Mouse (Mus musculus) cerebellum, postnatal 25 days (tissue): ENCODE measurements around the gene Gzma.
A peak's percentile ranks its signal among the peaks of the same experiment; 100 is the strongest.

ENCODE experiments used
- DNase-seq, 2 experiments: peaks; one replicate each; pipeline ENCODE4 v3.0.0; 2021; ENCODE audit warnings: mixed read lengths in 2 of 2

Gzma gene

DNA sequence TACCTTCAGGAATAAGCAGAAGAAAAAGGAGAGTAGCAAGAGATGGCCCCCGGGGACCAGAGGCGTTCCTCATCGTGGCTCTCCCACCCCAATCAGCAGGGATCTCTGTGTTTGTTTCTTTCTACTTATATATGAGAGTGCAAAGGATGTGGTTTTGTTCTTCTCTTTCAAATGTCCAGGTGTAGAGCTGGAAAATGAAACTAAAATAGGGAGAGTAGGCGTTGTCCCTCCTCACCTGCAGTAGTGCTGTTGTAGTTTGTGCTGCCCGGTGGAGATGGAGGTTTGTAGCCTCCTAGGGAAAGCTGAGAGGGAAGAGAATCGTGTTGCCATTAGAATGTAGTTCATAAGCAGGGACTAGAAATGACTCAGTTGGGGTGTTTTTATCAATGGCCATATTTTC, at the start of gene Gzma:
Gene Gzma (minus strand): TSS at position 103 of the 400 bp plus-strand sequence.
- DNase-seq = no peak

DNA sequence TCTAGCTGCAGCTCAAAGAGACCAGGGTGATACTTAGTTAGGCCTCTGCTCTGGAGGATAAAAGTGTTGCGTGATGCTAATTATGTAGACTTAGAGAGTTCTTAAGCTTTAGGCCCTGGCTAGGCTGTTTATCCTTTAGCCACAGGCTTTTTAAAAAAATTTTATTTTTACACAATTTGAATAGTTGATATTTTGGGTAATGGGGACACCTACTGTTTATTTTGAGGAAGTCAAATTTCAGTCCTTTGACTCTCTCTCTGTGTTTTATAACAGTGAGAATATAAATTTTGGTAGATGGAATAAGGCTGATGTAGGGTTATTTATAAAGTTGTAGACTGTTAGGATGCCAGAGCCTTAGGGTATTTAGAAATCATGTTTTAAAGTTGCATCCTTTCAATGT, 38.8 kb upstream of the Gzma start:
- DNase-seq = no peak

DNA sequence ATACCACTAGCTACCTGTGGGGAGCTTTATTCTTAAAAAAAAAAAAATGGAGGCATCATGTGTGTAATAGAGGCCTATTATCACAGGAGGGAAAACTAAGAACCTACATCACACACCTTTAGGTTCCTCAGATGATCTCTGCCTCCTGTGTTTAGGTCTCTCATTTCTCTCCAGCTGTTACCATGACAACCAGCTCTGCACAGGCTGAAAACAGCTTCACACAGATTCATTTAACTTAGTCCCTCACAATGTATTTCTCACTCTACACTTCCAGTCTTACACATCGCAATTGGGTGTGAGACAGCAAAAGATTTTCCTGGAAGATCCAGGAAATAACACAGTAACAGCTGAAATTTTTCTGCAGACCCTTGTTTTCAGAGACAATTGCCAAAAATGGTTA, 29.2 kb upstream of the Gzma start:
- no peak for DNase-seq

DNA sequence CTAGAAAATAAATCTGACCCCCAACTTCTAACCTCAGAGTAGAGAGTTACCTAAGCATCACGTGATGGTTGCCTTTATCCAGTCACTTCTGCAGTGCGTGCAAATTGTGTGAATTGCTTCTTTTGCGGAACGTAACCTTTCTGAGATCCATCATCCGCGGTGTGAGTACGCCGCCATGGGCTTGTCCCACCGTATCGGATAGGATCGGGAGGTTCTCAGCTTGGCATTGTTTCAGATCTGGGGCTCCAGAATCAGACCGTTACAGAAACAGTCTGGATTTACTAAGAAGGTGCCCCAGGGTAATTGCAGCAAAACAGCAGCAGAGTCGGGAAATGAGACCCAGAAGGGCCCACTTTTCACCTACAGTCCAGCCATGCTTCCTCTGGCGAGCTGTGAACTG, 20.5 kb upstream of the Gzma start:
- no peak for DNase-seq

DNA sequence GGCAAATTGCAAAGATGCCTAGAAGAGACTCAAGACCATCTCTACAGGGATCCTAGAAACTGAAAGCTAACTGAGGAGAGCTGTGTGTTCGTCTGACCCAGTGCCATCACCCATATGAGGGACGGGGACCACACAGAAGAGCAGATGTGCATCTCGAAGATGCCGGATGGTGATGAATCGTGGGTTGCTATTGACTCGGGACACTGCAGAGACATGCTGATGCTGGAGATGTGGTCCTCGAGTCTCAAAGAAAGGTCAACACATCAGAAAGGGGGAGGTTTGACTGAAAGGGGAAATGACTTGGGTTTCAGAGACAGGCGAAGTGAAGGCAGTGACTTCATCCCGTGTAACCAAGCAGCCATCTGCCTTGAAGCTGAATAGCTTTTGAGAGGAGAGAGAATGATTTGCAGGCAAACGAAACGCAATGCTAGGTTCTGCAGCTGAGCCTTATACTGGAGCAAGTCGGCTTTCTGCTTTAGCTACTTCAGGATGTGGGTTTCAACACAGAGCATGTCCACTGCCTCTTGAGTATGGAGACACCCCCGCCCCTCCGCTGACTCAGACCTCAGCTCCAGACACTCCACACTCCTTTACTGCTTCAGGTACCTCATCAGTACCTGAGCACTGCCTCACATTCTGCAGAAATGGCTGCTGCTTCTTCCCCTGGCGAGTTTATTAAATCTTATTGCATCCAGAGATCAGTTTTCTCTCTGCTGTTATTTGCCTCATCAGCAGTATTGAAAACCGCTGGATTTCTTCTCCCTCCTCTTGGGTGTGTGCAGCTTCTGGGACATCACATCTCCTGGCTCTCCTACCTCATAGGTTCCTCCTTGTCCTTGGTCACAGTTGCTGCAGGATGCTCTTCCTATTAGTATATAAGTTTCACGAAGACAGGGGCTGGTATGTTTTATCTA, 19.8 kb upstream of the Gzma start:
- DNase-seq = no peak

DNA sequence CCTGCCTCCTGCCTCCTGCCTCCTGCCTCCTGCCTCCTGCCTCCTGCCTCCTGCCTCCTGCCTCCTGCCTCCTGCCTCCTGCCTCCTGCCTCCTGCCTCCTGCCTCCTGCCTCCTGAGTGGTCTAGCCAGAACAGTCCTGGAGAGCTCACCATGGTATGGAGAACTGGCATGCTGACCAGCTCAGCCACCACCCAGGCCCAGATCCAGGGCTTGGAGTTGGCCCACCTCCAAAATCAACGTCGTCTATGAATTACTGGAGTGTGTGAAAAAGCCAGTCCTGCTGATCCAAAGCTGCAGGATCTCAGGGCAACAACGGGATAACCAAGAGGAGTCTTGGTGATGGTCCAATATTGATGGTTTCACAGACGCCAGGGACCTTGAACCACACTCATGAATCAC, 18.2 kb upstream of the Gzma start:
- no peak for DNase-seq

DNA sequence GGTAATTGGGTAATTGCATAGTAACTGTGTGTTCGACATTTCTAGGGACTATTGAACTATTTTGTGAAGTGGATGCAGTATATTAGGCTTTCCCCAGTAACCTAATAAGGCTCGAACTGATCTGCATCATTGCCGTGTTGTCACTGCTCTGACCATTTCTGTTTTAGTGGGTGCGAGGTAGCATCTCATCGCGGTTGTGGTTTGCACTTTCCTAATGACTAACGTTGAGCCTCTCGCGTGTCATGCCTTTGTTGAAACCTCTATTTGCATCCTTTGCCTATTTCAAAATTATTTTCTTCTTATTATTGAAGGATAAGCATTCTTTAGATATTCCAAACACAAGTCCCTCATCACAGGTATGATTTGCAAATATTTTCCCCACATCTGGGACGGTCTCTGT, 4.0 kb upstream of the Gzma start:
- no peak for DNase-seq

DNA sequence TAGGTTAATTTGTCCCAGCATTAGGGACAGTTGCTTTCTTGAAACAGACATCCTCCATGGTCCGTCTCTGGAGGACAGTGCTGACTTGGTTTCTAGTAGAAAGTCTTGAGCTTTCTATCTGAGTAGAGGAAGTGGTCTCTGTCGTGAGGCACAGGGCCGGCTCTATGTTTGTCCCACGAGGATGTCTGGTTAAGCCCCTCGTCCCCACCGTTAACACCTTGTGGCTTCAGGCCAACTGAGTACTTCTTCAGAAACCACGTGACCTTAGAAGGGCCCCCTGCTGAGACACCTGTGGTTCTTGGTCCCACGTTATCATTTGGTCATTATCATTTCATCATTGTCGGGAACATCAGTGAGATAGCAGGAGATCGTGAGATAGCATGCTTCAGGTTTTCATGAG, 1.0 kb upstream of the Gzma start:
- DNase-seq = no peak

DNA sequence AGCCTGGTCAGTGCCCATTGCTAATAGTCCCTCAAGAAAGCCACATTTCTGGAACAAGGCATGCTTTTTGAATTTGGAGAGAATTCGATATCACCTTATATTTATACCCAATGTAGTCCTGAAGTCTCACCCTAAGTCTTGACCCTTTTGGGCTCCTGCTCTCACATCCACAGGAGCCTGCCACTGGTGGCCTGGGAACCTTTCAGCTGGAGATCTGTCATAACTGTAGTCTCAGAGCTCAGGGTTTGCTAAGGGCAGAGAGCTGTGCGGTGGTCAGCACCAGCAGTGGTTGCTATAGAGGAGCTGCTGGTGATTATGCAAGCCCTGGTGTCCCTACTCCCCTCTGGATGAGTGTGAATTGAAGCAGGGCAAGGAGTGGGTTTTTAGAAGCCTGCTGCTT, 2.4 kb downstream of the Gzma start:
- no peak for DNase-seq

DNA sequence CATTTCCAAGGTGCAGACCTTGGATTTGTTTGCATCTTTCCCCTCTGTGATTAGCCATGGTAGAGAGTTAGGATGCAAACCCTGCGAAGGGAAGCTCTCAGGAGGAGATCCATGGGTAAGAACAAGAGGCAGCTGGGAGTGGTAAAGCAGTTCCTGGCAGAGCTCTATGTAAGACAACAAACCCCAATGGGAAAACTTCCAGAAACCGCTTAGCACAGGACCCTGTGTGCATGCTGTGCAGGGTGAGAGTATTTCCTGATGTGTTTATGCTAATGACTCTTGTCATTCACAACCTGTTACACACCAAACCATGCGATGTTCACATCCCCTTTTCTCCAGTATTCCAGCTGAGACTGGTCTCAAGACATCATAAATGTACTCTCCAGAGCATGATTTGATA, 3.8 kb downstream of the Gzma start:
- DNase-seq = no peak

DNA sequence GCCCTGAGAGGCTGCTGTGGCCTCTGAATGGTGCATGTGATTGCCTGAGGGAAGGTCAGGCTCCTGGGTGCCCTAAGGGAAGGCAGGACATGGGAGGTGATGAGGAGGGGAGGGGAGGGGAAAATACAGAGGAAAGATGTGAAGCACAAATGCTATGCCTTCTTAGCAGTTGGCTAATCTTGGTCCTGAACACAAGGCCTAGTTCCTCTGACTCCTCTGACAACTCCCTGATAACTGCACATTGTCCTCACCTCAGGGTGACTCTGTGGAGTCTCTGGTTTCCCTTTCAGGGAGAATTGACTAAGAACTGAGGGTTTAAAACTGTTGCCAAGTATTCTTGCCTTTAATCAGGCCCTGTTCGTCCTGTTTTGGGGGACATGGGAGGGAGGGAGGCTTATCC, 6.2 kb downstream of the Gzma start:
- DNase-seq = no peak

DNA sequence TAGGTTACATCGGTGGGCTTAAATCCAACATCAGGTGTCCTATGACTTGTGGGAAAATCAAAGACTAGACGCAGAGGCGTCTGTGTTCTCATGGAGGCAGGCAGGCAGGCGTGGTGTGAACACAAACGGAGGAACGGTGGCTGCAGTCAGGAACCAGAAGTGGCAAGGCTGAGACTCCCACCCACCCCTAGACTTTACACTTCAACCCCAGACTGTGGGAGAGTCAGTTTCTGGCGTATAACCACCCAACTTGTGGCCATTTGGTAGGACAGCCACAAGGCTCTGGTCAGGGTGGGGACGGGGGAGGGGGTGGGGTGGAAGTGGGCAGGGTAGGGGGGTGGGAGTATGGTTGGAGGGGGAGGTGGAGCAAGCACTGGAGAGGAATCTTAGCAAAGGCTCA, 10.3 kb downstream of the Gzma start:
- no peak for DNase-seq

DNA sequence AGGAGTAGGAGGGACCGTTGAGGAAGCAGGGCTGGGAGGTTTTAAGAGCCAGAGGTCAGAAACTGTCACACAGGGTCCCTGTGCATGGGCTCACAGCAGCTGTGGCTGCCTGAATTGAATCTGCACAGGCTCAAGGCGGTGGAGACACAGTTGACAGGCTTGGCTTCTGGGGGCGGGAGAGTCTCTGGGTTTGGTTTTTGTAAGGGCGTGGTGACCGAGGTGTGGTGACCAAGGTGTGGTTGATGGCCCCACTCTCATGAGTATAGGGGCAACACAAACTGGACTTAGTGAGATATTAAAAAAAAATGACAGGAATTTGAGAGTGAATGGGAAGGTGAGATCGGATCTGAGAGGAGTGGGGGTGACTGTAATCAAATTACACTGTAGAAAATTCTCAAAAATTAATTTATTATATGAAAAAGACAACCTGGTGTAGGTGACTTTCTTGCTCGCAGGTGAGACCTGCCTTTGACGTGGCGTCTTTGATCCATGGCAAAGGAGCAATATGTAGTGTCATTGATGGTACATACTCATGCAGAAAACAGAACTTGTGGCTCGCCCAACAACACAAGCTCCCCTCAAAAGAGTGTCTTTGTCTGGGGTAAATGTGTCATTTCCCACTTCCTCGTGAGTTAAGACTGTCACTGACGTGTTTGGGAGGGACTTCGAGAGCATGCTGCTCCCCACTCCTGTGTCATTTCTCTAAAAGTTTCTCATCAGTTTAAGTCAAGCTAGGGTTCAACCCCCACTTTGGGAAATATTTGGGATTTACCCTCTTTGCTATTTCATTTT, 13.4 kb downstream of the Gzma start:
- DNase-seq = no peak

DNA sequence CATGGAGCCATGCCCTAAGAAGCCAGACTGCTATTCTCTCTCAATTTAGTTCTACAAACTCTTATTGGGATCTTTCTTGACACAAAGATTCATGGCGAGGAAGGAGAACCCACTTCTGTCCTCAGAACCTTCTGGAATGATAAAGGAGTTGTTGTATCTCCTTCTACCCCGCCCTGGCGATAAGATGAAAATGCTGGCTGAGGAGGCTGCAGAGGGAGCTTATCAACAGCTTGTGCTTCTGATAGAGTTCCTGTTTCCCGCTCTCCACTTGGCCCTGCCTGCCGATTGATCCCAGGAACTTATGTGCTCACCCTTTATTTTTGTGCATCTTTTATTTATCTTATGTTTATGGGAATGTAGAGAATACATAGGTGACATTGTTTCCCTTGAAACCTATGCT, 16.0 kb downstream of the Gzma start:
- DNase-seq = no peak

DNA sequence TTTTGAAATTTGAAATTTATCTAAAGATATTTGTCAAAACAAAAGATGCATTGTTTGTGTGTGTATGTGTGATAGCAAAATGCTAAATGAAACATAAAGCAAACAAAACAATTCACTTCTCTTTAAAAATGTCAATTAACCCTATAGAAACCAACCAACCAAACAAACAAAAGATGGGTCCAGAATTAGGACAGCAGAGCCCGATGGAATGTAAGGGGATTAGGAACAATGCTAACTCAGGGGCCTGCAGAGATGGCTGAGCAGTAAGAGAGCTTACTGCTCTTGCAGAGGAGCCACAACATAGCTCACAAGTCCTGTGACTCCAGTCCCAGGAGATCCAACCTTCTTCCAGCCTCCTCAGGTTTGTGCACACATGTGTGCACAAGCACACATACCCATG, 18.7 kb downstream of the Gzma start:
- no peak for DNase-seq

DNA sequence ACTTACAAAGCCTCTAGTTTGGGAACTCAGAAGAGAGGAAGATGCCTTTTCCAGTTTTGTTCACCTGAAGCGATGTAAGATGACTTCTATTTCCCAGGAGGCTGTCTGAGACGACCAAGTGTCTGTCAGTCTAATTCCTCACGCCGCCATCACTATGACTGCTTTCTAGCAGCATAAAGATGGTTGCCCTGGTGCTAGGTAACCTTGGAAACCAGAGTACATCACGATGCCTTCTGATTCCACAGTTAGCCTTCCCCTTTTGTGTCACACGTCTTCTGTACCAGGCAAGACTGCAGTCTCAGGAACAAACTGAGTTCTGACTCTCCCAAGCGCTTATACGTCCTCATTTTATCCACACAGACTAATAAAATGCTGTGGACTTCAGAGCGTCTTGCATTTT, 21.8 kb downstream of the Gzma start:
- no peak for DNase-seq

DNA sequence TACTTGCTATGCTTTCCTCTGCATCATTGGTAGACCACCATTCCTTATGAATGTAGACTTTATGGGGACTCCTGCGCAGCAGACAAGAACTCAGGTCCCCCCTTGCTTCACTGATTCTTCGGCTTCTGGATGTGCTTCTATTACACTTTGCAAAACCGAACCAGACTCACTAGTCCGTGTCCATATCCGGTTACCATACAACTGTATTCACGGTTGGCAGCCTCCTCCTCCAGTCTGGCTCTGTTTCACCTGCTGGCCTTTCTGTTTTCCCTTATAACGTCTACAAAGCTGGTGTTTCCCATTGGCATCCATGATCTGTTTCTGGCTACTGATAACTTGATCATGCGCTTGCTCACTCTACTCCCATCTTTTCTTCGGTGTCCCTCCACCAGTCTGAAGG, 36.2 kb downstream of the Gzma start:
- DNase-seq = no peak

DNA sequence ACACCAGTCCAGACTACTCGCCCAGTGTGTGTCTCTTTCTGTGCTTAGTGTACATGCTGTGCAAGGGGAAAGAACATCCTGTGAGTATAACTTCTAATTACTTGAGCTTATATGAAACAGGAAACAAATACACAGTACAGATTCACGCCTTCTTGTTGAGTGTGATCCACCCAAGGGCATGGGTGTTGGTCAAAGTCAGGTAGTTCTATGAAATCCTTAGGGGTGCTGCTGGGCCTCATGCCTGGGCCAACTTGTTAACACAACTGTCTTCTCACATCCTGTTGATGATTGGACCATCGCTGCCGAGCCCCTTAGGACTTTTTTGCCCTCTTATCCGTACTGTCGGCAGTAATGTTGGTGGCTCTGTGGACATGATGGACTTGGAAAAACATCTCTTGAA, 39.0 kb downstream of the Gzma start:
- DNase-seq = no peak

DNA sequence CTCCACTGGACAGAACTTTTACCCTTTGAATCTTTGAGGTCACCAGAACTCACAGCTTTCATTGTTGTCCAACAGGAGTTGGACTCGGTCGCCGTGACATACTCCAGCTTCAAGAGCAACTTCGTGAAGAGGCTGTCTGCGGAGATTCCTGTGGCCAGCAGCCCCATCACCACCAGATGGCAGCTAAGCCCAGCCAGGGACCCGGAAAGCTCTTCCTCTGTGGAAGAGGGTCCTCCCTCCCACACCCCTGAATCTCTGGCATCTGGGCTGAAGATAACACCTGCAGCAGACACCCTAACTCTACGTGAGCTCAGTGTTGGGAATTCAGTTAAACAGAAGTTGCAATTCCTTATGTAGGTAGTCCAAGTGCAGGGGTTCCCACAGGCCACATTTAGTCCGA, 45.0 kb downstream of the Gzma start:
- DNase-seq = no peak

DNA sequence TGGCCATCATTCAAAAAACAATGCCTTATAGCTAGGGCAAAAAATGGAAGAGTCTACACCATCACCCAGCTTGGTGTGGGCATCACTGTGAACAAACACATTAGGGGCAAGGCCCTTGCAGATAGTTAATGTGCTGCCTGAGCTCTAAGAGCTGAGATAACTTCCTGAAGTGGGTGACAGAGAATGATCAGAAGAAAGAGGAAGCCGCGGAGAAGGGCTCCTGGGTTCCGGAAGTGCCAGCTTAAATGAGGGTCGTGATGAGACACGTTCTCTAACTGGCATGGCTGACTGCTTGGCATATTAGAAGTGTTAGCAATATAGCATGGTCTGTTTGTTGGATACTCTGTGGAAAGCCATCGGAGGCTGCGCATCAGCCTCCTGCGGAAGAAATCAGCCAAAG, 46.6 kb downstream of the Gzma start:
- no peak for DNase-seq

DNA sequence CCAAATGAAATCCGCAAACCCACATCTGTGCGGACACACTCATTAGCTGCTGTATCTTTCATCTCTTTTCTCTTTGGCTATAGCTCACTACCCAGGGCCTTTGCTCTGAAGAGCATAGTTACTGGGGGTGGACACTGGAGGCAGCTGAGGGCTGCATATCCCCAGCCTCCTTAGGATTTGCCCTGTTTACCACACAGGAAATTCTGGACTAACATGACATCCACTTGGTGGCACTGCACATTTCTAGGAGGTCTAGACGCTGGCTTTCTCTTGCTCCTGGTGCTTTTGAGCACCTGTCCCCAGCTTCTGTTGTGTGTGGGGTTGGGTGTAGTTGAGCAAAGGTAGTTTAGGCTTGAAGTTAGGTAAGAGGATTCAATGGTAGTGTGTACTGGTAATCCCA, 53.1 kb downstream of the Gzma start:
- DNase-seq = no peak

DNA sequence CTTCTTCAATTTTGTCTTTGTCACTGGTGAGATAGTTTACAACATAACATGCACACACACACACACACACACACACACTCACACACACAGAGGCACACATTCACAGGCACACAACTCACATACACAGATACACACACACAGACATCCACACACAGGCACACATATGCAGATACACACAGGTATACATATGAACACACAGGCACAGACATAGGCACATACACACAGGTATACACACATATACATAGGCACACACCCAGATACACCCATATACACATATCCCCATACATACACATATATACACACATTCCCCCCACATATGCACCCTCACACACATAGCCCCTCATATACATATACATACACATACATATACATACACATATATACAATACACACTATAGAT, 53.8 kb downstream of the Gzma start:
- no peak for DNase-seq

DNA sequence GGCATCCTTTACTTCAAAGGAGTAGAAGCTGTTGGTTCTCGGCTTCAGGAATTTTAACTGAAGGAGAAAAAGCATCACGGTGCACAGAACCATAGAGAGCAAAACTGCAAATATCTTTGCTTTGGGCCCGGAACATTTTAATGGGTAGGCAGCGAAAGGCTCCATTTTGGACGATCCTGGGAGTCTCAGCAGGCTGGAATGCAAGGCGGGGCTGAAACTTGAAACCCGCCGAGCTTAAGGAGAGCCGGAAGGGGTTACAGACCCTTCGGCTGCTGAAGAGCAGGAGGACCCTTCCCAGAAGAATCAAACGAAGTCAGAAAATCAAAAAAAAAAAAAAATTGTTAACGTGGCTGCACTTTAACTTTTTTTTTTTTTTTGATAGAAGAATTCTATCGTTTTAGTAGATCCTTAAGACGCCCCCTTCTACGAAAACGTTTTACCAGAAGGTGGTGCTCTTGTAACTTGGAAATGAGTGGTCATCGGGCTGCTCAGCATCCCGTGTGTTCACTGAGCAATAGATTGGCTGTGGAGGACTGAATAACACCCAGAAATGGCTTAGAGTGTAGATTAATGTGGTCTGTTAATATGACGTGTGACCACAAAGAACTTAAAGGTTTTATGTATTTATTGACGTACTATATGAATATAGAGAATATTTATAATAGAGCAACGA, 54.4 kb downstream of the Gzma start, which contains the start of gene Gpx8:
Gene Gpx8 (minus strand): TSS at position 200 of the 673 bp plus-strand sequence.
- peak; percentile 8 to 37 for DNase-seq
